Mouse (Mus musculus): ENCODE data around the gene Kcnk4.

The Kcnk4 gene

GRCm38 (mm10) chr19:6968491-6969271 lies 34.4 kb upstream of the Kcnk4 start:
- no peak for DNase-seq

GRCm38 (mm10) chr19:6956461-6956860 lies 22.1 kb upstream of the Kcnk4 start:
- no peak for DNase-seq

GRCm38 (mm10) chr19:6955424-6955823 lies 21.1 kb upstream of the Kcnk4 start:
- peak; percentile 43 for DNase-seq

GRCm38 (mm10) chr19:6954046-6954445 lies 19.7 kb upstream of the Kcnk4 start:
- peak; percentile 74 for DNase-seq

- DNase-seq, result peak; percentile 70
Measured at GRCm38 (mm10) chr19:6952712-6953037, 18.4 kb upstream of the Kcnk4 start.

GRCm38 (mm10) chr19:6951994-6952711 lies 17.8 kb upstream of the Kcnk4 start:
- DNase-seq, result peak; percentile 89

DNA sequence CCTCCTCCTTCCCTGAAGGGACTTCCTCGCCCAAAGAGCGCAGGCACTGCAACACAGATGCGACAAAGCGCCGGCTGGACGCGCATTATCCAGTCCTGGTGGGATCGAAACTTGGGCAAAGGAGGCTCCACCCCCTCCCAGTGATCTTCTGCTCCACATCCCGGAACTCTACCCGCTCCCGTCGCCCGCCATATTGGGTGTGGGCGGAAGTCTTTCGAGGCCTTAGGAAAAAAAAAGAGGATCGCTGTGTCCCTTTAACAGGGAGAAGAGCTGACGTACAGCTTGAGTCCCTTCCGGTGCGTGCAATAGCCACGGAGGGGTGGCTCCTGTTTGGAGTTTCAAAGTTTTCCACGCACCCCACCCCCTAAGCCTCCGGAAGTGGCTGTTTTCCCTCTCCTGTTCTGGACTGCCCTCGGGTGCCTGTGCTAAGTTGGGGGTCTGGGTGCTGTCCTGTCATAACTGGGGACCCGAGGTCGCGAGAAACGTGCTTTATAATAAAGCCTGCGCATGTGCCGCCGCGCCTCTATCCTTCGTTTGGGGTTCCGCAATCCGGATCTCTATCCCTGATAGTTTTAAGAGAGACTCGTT lies 17.2 kb upstream of the Kcnk4 start:
- peak; percentile 96 for DNase-seq

DNA sequence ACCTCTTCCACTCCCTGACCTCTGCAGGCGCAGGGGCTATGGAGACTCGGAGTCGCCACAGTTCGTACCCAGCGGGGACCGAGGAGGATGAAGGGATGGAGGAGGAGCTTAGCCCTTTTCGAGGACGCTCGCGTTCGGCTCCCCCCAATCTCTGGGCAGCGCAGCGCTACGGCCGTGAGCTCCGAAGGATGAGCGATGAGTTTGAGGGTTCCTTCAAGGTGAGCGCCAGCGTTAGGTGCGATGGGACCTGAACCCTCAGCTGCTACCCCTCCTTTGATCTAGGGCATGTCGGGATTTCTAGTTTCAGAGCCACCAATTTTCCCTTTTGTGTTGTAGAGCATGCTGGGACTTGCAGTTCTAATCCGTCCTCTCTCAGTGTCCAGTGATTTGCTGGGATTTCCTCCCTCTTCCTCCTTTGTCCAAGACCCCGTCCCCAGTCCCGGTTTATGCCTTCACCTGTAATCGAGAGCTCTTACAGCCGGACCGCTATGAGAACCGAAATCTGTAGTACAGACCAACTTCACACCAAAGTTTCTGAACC lies 16.4 kb upstream of the Kcnk4 start:
- peak; percentile 77 for DNase-seq

DNA sequence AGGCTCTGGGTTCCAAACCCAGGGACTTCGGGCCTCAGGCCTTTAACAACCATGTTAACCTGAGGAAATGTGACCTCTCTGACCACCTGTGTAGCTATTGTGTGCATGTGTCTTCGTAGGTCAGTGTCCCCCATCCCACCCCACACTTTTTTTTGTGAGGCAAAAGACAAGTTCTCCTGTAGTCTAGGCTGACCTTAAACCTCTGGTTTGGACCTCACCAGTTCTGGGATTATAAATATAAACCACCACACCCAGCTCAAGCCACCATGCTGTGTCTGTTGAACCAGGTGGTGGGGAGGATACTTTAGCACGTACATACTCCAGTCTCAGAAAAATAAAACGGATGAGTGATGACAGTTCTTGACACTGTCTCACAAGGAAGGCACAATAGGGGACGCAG lies 15.6 kb upstream of the Kcnk4 start:
- DNase-seq, result peak; percentile 56

DNA sequence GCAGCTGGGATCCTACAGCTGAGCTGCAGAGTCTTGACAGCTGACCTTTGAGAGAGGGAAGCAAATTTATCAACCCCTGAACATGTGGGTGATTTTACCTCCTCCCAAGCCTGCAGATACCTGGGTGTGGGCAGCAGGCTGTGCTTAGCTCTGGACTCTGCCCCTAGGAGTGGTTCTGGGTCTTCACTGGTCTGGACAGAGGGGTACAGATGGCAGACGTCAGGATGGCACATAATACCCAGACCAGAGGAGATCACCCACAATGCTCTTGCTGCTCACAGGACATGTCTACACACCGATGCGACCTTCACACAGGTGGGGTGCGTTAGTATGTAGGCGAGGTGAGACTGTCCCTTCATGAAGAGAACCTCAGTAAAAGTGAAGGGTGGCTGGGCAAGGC lies 15.2 kb upstream of the Kcnk4 start:
- no peak for DNase-seq

- DNase-seq, result peak; percentile 87
Measured at GRCm38 (mm10) chr19:6948186-6948585, 13.9 kb upstream of the Kcnk4 start.

- DNase-seq, result no peak
Measured at GRCm38 (mm10) chr19:6947742-6948141, 13.4 kb upstream of the Kcnk4 start.

DNA sequence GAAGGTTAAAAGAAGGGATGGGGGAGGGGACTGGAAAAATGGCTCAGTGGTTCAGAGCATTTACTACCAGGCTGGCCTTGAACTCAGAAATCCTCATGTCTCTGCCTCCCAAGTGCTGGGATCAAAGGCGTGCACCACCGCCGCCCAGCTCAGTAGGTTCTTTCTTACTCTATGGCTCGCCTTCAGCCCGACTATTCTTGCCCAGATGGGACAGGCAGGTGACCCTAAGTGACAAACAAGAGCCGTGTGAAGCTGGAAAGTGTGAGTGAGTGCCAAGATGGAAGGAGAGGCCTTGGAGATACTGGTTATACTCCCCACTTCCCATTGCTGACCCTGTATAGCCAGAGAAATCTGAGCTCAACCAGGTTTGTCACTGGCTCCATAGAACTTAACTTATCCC lies 9.4 kb upstream of the Kcnk4 start:
- peak; percentile 61 for DNase-seq

GRCm38 (mm10) chr19:6942764-6943163 lies 8.4 kb upstream of the Kcnk4 start:
- DNase-seq, result peak; percentile 66

GRCm38 (mm10) chr19:6942249-6942691 lies 8.0 kb upstream of the Kcnk4 start, which contains the start of gene Gpr137:
Gene Gpr137 (minus strand): TSS chr19:6942480.
- DNase-seq, result peak; percentile 95

DNA sequence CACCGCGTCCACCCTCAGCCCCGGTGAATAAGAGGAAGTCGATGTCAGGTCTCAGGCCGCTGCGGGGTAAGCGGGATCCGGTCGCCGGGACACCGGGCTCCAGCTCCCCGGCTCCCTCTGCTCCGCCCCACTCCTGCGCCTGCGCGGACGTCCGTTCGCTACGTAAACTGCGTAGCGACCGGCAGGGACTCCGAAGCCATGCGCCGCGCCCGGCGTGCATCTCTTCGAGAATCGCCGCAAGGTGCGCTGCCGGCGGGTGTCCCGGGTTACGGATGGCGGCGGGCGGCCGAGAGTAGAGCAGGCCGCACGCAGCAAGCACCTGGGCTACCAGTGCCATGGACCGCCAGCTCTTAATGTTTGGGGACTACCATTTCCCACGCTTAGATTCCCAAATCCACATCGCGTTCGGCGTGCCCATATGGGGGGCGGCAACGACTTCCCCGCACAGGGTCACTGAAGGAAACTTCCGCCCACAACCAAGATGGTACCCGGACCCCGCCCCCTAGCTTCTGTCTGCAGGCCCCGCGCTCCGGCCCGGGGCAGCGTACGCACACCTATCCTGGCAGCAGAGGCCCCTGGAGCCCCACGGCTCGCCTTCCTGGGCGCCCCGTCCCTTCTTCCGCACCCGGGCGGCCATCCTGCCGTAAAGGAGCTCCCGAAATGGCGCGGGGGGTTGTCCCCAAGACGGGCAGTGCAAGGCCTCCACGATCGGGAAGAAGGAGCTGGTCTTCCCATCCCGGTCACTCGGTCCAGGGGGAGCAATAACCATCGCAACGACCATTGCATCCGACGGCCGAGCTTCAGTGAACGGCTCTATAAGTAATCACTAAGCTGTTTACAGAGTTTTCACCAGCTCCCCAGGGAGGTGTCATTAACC lies 7.3 kb upstream of the Kcnk4 start, which contains the start of gene Bad:
Bad (plus strand) TSS at position 490 of the 877 bp plus-strand sequence.
- peak; percentile 93 for DNase-seq

GRCm38 (mm10) chr19:6940396-6941351 lies 6.4 kb upstream of the Kcnk4 start:
- DNase-seq, result peak; percentile 77

- peak; percentile 67 for DNase-seq
Measured at GRCm38 (mm10) chr19:6939106-6940002, 5.0 kb upstream of the Kcnk4 start.

DNA sequence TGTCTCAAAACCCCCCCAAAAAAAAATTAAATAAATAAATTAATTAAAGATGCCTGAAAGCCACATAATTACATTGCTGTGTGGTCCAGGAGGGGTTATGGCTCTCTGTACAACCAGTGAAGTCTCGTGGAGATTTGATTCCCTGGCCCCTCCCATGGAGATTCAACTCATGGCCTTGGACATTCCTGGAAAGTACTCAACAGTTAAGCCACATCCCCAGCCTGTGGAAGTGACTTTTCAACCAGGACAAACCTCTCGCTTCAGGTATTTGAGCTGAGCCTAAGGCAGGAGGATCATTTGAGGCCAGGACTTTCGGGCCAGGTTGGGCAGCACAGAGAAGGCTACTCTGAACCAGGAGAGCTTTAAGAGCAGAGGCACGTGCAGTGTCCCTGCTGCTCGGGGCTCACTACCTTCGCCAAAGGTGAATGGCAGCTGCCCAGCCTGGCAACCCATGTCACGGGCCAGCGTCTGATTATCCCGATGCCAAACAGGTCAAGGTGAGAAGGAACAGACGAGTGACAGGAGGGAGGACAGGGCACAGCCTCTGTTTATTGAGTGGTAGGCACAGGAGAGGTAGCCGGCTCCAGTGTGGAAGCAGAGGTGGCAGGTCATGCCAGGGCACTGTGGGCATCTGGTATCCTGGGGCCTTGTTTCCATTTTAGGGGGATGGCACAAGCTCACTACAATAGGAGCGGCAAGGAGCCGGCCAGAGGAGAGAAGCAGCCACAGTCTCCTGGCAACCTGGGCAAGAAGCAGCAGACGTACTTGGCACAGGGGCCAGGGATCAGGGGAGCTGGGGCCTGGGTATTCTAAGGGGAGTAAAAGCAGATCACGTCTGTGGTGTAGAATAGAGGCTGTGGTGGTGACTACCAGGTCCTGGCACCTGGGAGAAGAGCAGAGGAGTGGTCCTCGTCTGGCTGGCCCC lies 3.5 kb upstream of the Kcnk4 start:
- peak; percentile 85 for DNase-seq
